Mouse (Mus musculus) intestine, embryonic 14.5 days (tissue): ENCODE data around the gene Bckdk. TPM values are rescaled to one million over a fixed set of nuclear protein-coding genes. Genes with fewer than 3 reads are reported as not detected.
A peak's percentile ranks its signal among the peaks of the same experiment; 100 is the strongest.

Source experiments
- ATAC-seq: fragments of 200-750 bp; cut with Nextera tagmentation; replicated peaks from 2 replicates; pipeline ENCODE4 v1.8.0; 2017; ENCODE audit warnings: low read depth, moderate number of reproducible peaks, moderate TSS enrichment, moderate library complexity; ENCODE audit not compliant: low FRiP score, low TSS enrichment
- DNase-seq: peaks from one replicate; pipeline ENCODE4 v3.0.0-alpha.2; 2018; ENCODE audit warnings: low spot score
- H3K27ac ChIP-seq: fragments of 300-500 bp; sonication (generic); 2 replicates; pipeline ENCODE4 v1.5.1; 2014; ENCODE audit warnings: low read depth, mild to moderate bottlenecking, control low read depth
- H3K27me3 ChIP-seq: fragments of 300-500 bp; sonication (generic); replicated peaks from 2 replicates; pipeline ENCODE4 v1.6.1; 2014; ENCODE audit warnings: low read length, control low read depth; ENCODE audit not compliant: control insufficient read depth, insufficient read depth
- H3K36me3 ChIP-seq: fragments of 300-500 bp; sonication (generic); 2 replicates; pipeline ENCODE4 v1.6.1; 2014; ENCODE audit warnings: low read length, control low read depth; ENCODE audit not compliant: control insufficient read depth, insufficient read depth
- H3K4me1 ChIP-seq: fragments of 300-500 bp; sonication (generic); replicated peaks from 2 replicates; pipeline ENCODE4 v1.6.1; 2014; ENCODE audit warnings: low read length, control low read depth, mixed read lengths; ENCODE audit not compliant: control insufficient read depth, insufficient read depth
- H3K4me2 ChIP-seq: fragments of 300-500 bp; sonication (generic); 2 replicates; pipeline ENCODE4 v1.6.1; 2014; ENCODE audit warnings: low read length
- H3K4me3 ChIP-seq: fragments of 300-500 bp; sonication (generic); 2 replicates; pipeline ENCODE4 v1.5.1; 2014; ENCODE audit warnings: low read depth, low read length, control low read depth, mixed read lengths
- H3K9ac ChIP-seq: fragments of 300-500 bp; sonication (generic); 2 replicates; pipeline ENCODE4 v1.6.1; 2014; ENCODE audit warnings: mild to moderate bottlenecking, low read length
- H3K9me3 ChIP-seq: fragments of 300-500 bp; sonication (generic); 2 replicates; pipeline ENCODE4 v1.6.1; 2016; ENCODE audit warnings: low read length, control low read depth; ENCODE audit not compliant: control insufficient read depth
- WGBS: fragments of 180-500 bp; shearing (Covaris S2); extraction: QIAGEN DNeasy Blood & Tissue Kit; methylation state at CpG from one replicate; pipeline ENCODE4 v1.1.7; 2014; 5-methylcytosine and 5-hydroxymethylcytosine counted together
- polyA plus RNA-seq: library from polyadenylated mRNA; unstranded; fragments of >200 nt; fragmentation: Nextera tagmentation; extraction: Ambion mirVana; gene quantifications from 2 replicates; pipeline ENCODE4 v1.2.1, GENCODE M21; 2014

Gene Bckdk
- polyA plus RNA-seq, 1 experiment from 2014 or later = 188 TPM

GRCm38 (mm10) chr7:127929923-127930322, 26.0 kb downstream of the Bckdk start, which contains the start of gene Prss8:
Prss8 (minus strand) TSS chr7:127930104.
- 0 out of 2 replicates have a peak, but pooled peaks have one; percentile 29 for ATAC-seq
- 10% methylated on average over 6 of the region's 6 CpGs for WGBS
- peak within 1 kb of the TSS; percentile 40 for H3K4me2 ChIP-seq

GRCm38 (mm10) chr7:127930636-127931035, 26.8 kb downstream of the Bckdk start:
- no peak overlapping the region for H3K4me2 ChIP-seq
- H3K27ac ChIP-seq = no peak overlapping the region
- ATAC-seq (no peak), DNase-seq (no peak)
- peaks cover 14% of the 10 kb centered on the region for H3K36me3 ChIP-seq
- WGBS = 85% methylated on average over 5 of the region's 5 CpGs
- no peak overlapping the region for H3K9ac ChIP-seq
- H3K27me3 ChIP-seq = peaks cover 6% of the 10 kb centered on the region; the same call in 1 of the 2 replicates
- H3K4me1 ChIP-seq = peaks cover 9% of the 10 kb centered on the region
- no peak overlapping the region for H3K4me3 ChIP-seq
- no peaks in the 10 kb centered on the region for H3K9me3 ChIP-seq

More at GRCm38 (mm10) chr7:127929923-127930322, 26.0 kb downstream of the Bckdk start, which contains the start of gene Prss8:
- H3K4me1 ChIP-seq = peaks cover 9% of the 10 kb centered on the region
- DNase-seq = peak; percentile 61
- peak within 1 kb of the TSS; percentile 43 for H3K9ac ChIP-seq
- peaks cover 6% of the 10 kb centered on the region; the same call in 1 of the 2 replicates for H3K27me3 ChIP-seq
- H3K36me3 ChIP-seq = peaks cover 20% of the 10 kb centered on the region
- H3K9me3 ChIP-seq = no peaks in the 10 kb centered on the region
- peak within 1 kb of the TSS; percentile 37 for H3K4me3 ChIP-seq
- peak within 1 kb of the TSS; percentile 20; the same call in 1 of the 2 replicates for H3K27ac ChIP-seq

GRCm38 (mm10) chr7:127931351-127932135, 27.7 kb downstream of the Bckdk start:
- Histone ChIP-seq H3K4me2 (peak overlapping the region; percentile 34), H3K27ac (peak overlapping the region; percentile 39), H3K9ac (0 out of 2 replicates have a peak overlapping the region, but pooled peaks have one; percentile 17), H3K9me3 (no peaks in the 10 kb centered on the region), H3K27me3 (peaks cover 6% of the 10 kb centered on the region; the same call in 1 of the 2 replicates), H3K36me3 (peaks cover 5% of the 10 kb centered on the region; the same call in 1 of the 2 replicates), H3K4me3 (no peak overlapping the region), H3K4me1 (peaks cover 9% of the 10 kb centered on the region)
- DNase-seq (peak; percentile 67), ATAC-seq (no peak)
- 26% methylated on average over 13 of the region's 13 CpGs for WGBS

GRCm38 (mm10) chr7:127932273-127933031, 28.6 kb downstream of the Bckdk start:
- ATAC-seq (no peak), DNase-seq (peak; percentile 67)
- Histone ChIP-seq H3K36me3 (no peaks in the 10 kb centered on the region; the same call in 1 of the 2 replicates), H3K4me3 (no peak overlapping the region), H3K9ac (no peak overlapping the region; the same call in 1 of the 2 replicates), H3K4me2 (no peak overlapping the region), H3K27ac (peak overlapping the region; percentile 39), H3K27me3 (peaks cover 6% of the 10 kb centered on the region; the same call in 1 of the 2 replicates), H3K9me3 (no peaks in the 10 kb centered on the region), H3K4me1 (peaks cover 9% of the 10 kb centered on the region)
- 17% methylated on average over 13 of the region's 13 CpGs for WGBS

GRCm38 (mm10) chr7:127934075-127934474, 30.2 kb downstream of the Bckdk start:
- DNase-seq (no peak), ATAC-seq (no peak)
- Histone ChIP-seq H3K27me3 (peaks cover 6% of the 10 kb centered on the region; the same call in 1 of the 2 replicates), H3K9ac (no peak overlapping the region), H3K4me2 (no peak overlapping the region), H3K4me3 (no peak overlapping the region), H3K9me3 (no peaks in the 10 kb centered on the region), H3K4me1 (peaks cover 9% of the 10 kb centered on the region), H3K36me3 (no peaks in the 10 kb centered on the region), H3K27ac (no peak overlapping the region)
- WGBS = 87% methylated on average over 5 of the region's 5 CpGs

GRCm38 (mm10) chr7:127935028-127935722, 31.3 kb downstream of the Bckdk start:
- peak overlapping the region; percentile 76 for H3K9ac ChIP-seq
- no peaks in the 10 kb centered on the region for H3K36me3 ChIP-seq
- peaks cover 3% of the 10 kb centered on the region; the same call in 1 of the 2 replicates for H3K27me3 ChIP-seq
- ATAC-seq (peak; percentile 90), DNase-seq (peak; percentile 97)
- peak overlapping the region; percentile 97 for H3K4me2 ChIP-seq
- no peaks in the 10 kb centered on the region for H3K9me3 ChIP-seq
- H3K4me1 ChIP-seq = peaks cover 9% of the 10 kb centered on the region
- WGBS = 7% methylated on average over 31 of the region's 32 CpGs
- peak overlapping the region; percentile 62 for H3K27ac ChIP-seq
- peak overlapping the region; percentile 69 for H3K4me3 ChIP-seq

GRCm38 (mm10) chr7:127935748-127936159, 31.9 kb downstream of the Bckdk start:
- peak overlapping the region; percentile 76 for H3K9ac ChIP-seq
- no peaks in the 10 kb centered on the region for H3K27me3 ChIP-seq
- WGBS = under 1% methylated on average over 38 of the region's 38 CpGs
- no peaks in the 10 kb centered on the region for H3K9me3 ChIP-seq
- H3K4me1 ChIP-seq = peaks cover 9% of the 10 kb centered on the region
- peak overlapping the region; percentile 62 for H3K27ac ChIP-seq
- no peaks in the 10 kb centered on the region for H3K36me3 ChIP-seq
- ATAC-seq (peak; percentile 25), DNase-seq (no peak)
- peak overlapping the region; percentile 69 for H3K4me3 ChIP-seq
- peak overlapping the region; percentile 97 for H3K4me2 ChIP-seq
